Mouse (Mus musculus) embryonic facial prominence, embryonic 14.5 days (tissue): ENCODE measurements at regions not wholly inside any gene's neighbourhood (a gene's known extent, or its start where the extent isn't known, plus 50 kb on each side); places are given as distances from the start of the nearest gene placed in this dataset.

Source experiments
- ATAC-seq: fragments of 200-750 bp; cut with Nextera tagmentation; 2 replicates; pipeline ENCODE4 v1.8.0; 2017; ENCODE audit warnings: low read depth, moderate number of reproducible peaks, moderate TSS enrichment
- DNase-seq: peaks from one replicate; pipeline ENCODE4 v3.0.0-alpha.2; 2015; ENCODE audit warnings: low spot score
- H3K27ac ChIP-seq: fragments of 300-500 bp; sonication (generic); replicated peaks from 2 replicates; pipeline ENCODE4 v1.5.1; 2014; ENCODE audit warnings: low read depth, mild to moderate bottlenecking, low read length, moderate library complexity
- H3K27me3 ChIP-seq: fragments of 300-500 bp; sonication (generic); replicated peaks from 2 replicates; pipeline ENCODE4 v1.6.1; 2014; ENCODE audit warnings: low read length; ENCODE audit not compliant: control insufficient read depth, insufficient read depth
- H3K36me3 ChIP-seq: fragments of 300-500 bp; sonication (generic); 2 replicates; pipeline ENCODE4 v1.6.1; 2014; ENCODE audit warnings: low read length, mixed read lengths; ENCODE audit not compliant: control insufficient read depth, insufficient read depth
- H3K4me1 ChIP-seq: fragments of 300-500 bp; sonication (generic); 2 replicates; pipeline ENCODE4 v1.6.1; 2014; ENCODE audit warnings: antibody characterized with exemption, low read length; ENCODE audit not compliant: control insufficient read depth, insufficient read depth
- H3K4me2 ChIP-seq: fragments of 300-500 bp; sonication (generic); 2 replicates; pipeline ENCODE4 v1.6.1; 2014; ENCODE audit warnings: low read depth, mild to moderate bottlenecking, low read length, moderate library complexity, mixed read lengths
- H3K4me3 ChIP-seq: fragments of 300-500 bp; sonication (generic); 2 replicates; pipeline ENCODE4 v1.5.1; 2014; ENCODE audit warnings: low read depth, mild to moderate bottlenecking, low read length
- H3K9ac ChIP-seq: fragments of 300-500 bp; sonication (generic); 2 replicates; pipeline ENCODE4 v1.6.1; 2014; ENCODE audit warnings: low read depth, mild to moderate bottlenecking, low read length, moderate library complexity, mixed read lengths
- H3K9me3 ChIP-seq: fragments of 300-500 bp; sonication (generic); 2 replicates; pipeline ENCODE4 v1.6.1; 2016; ENCODE audit warnings: low read length; ENCODE audit not compliant: control insufficient read depth
- WGBS: fragments of 180-500 bp; shearing (Covaris S2); extraction: QIAGEN DNeasy Blood & Tissue Kit; methylation state at CpG from one replicate; pipeline ENCODE4 v1.1.7; 2014; 5-methylcytosine and 5-hydroxymethylcytosine counted together

- Histone ChIP-seq H3K4me3 (no peak overlapping the region), H3K27me3 (no peaks in the 10 kb centered on the region), H3K9me3 (no peaks in the 10 kb centered on the region), H3K36me3 (no peaks in the 10 kb centered on the region), H3K27ac (no peak overlapping the region), H3K4me2 (no peak overlapping the region), H3K4me1 (no peaks in the 10 kb centered on the region), H3K9ac (no peak overlapping the region)
- no peak for DNase-seq
- no peak for ATAC-seq
Measured at GRCm38 (mm10) chr3:47348451-47348850, 900.4 kb upstream of the Pabpc4l start.

- no peak overlapping the region for H3K27ac ChIP-seq
Measured at GRCm38 (mm10) chr3:47316356-47317028, 868.5 kb upstream of the Pabpc4l start.

GRCm38 (mm10) chr3:47281783-47282182, 833.8 kb upstream of the Pabpc4l start:
- Histone ChIP-seq H3K9me3 (no peaks in the 10 kb centered on the region), H3K9ac (no peak overlapping the region), H3K36me3 (no peaks in the 10 kb centered on the region), H3K4me3 (no peak overlapping the region), H3K27ac (no peak overlapping the region), H3K4me2 (no peak overlapping the region), H3K4me1 (no peaks in the 10 kb centered on the region), H3K27me3 (no peaks in the 10 kb centered on the region)
- DNase-seq = no peak
- WGBS = 47% methylated on average over 1 of the region's 1 CpGs
- ATAC-seq = no peak

More at GRCm38 (mm10) chr3:47316356-47317028, 868.5 kb upstream of the Pabpc4l start:
- H3K36me3 ChIP-seq = no peaks in the 10 kb centered on the region
- no peaks in the 10 kb centered on the region for H3K9me3 ChIP-seq
- H3K4me2 ChIP-seq = no peak overlapping the region
- H3K4me3 ChIP-seq = no peak overlapping the region
- no peaks in the 10 kb centered on the region for H3K27me3 ChIP-seq
- ATAC-seq (no peak), DNase-seq (peak; percentile 42)
- H3K9ac ChIP-seq = no peak overlapping the region
- 56% methylated on average over 2 of the region's 2 CpGs for WGBS
- no peaks in the 10 kb centered on the region for H3K4me1 ChIP-seq

- 65% methylated on average over 5 of the region's 5 CpGs for WGBS
Measured at GRCm38 (mm10) chr3:47280270-47280669, 832.3 kb upstream of the Pabpc4l start.

GRCm38 (mm10) chr3:47241030-47241429, 793.0 kb upstream of the Pabpc4l start:
- no peak overlapping the region for H3K27ac ChIP-seq
- H3K27me3 ChIP-seq = no peaks in the 10 kb centered on the region
- WGBS = 79% methylated on average over 3 of the region's 3 CpGs
- H3K4me1 ChIP-seq = no peaks in the 10 kb centered on the region
- H3K9ac ChIP-seq = no peak overlapping the region
- DNase-seq (no peak), ATAC-seq (no peak)
- no peaks in the 10 kb centered on the region for H3K9me3 ChIP-seq
- no peak overlapping the region for H3K4me3 ChIP-seq
- H3K36me3 ChIP-seq = no peaks in the 10 kb centered on the region
- no peak overlapping the region for H3K4me2 ChIP-seq

More at GRCm38 (mm10) chr3:47280270-47280669, 832.3 kb upstream of the Pabpc4l start:
- no peak for ATAC-seq
- Histone ChIP-seq H3K9ac (no peak overlapping the region), H3K27me3 (no peaks in the 10 kb centered on the region), H3K9me3 (no peaks in the 10 kb centered on the region), H3K27ac (no peak overlapping the region), H3K4me2 (no peak overlapping the region), H3K36me3 (no peaks in the 10 kb centered on the region), H3K4me3 (no peak overlapping the region), H3K4me1 (no peaks in the 10 kb centered on the region)
- peak; percentile 16 for DNase-seq

DNA sequence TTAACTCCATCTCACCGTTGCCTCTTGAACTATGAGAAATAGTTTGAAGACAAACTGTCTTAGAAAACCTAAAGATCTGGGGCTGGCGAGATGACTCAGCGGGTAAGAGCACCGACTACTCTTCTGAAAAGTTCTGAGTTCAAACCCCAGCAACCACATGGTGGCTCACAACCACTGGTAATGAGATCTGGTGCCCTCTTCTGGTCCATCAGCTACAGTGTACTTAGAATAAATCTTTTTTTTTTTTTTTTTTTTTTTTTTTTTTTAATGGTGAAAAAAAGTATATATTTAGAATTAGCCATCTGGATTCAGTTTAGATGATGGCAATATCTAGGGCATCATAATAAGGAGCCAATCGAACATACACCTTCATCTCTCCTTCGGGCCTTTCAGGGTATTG, 782.2 kb upstream of the Pabpc4l start:
- Histone ChIP-seq H3K4me2 (no peak overlapping the region), H3K9me3 (no peaks in the 10 kb centered on the region), H3K36me3 (no peaks in the 10 kb centered on the region), H3K27ac (no peak overlapping the region), H3K4me3 (no peak overlapping the region), H3K27me3 (no peaks in the 10 kb centered on the region), H3K4me1 (no peaks in the 10 kb centered on the region), H3K9ac (no peak overlapping the region)
- DNase-seq = no peak
- ATAC-seq = no peak
- 88% methylated on average over 6 of the region's 6 CpGs for WGBS

GRCm38 (mm10) chr3:47218587-47218986, 770.6 kb upstream of the Pabpc4l start:
- Histone ChIP-seq H3K27me3 (no peaks in the 10 kb centered on the region), H3K27ac (no peak overlapping the region), H3K4me1 (no peaks in the 10 kb centered on the region), H3K36me3 (no peaks in the 10 kb centered on the region), H3K4me2 (no peak overlapping the region), H3K9ac (no peak overlapping the region), H3K9me3 (no peaks in the 10 kb centered on the region), H3K4me3 (no peak overlapping the region)
- DNase-seq (no peak), ATAC-seq (no peak)
- WGBS = 52% methylated on average over 1 of the region's 1 CpGs

GRCm38 (mm10) chr3:47213141-47213540, 765.1 kb upstream of the Pabpc4l start:
- Histone ChIP-seq H3K9ac (no peak overlapping the region), H3K4me2 (no peak overlapping the region), H3K9me3 (no peaks in the 10 kb centered on the region), H3K36me3 (no peaks in the 10 kb centered on the region), H3K27me3 (no peaks in the 10 kb centered on the region), H3K4me3 (no peak overlapping the region), H3K4me1 (no peaks in the 10 kb centered on the region), H3K27ac (no peak overlapping the region)
- DNase-seq = no peak
- ATAC-seq = no peak
- 76% methylated on average over 2 of the region's 2 CpGs for WGBS

- Histone ChIP-seq H3K36me3 (no peaks in the 10 kb centered on the region), H3K4me2 (no peak overlapping the region), H3K27me3 (no peaks in the 10 kb centered on the region), H3K27ac (no peak overlapping the region), H3K4me1 (no peaks in the 10 kb centered on the region), H3K9me3 (no peaks in the 10 kb centered on the region), H3K9ac (no peak overlapping the region), H3K4me3 (no peak overlapping the region)
- DNase-seq (no peak), ATAC-seq (no peak)
Measured at GRCm38 (mm10) chr3:47197584-47197983, 749.6 kb upstream of the Pabpc4l start.
